9 mouse cellular contexts compared by ENCODE assay signal in the genomic region with DNA sequence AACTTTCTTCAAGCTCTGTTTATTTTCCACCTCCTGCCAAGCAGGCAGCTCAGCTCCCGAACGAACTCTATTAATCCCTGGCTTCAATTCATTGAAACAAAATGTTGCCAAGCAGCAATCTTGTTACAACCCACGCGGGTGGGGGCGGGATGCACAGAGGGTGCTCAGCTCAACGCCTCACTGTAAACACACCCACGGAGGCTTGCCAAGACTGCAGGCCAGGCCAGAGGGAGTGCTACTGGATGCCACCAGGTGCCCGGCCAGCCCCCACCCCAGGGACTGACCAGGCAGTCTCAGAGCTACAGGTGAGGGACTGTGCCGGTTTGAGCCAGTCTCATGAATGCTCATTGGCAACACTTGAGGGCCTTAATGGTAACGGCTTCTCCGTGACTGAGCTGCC. TPM values are rescaled to one million over a fixed set of nuclear protein-coding genes. Genes with fewer than 3 reads are reported as not detected.
A peak's percentile ranks its signal among the peaks of the same experiment; 100 is the strongest.
DNase-seq lines count a peak whose midpoint lies in the region; ATAC-seq and TF ChIP-seq lines count a peak whose summit lies in the region.
"Had no signal": no experiment of that assay in that cellular context is flagged by ENCODE, and none has a peak within 500 bp of the region (broad histone marks: within the 10 kb centered on the region; RNA-seq: fewer than 3 reads in every experiment).

No protein-coding gene starts in this region.

- H3K36me3 ChIP-seq in heart, embryonic 15.5 days: no peaks in the 10 kb centered on the region
- H3K36me3 ChIP-seq in heart, embryonic 10.5 days: no peaks in the 10 kb centered on the region
- no peaks in the 10 kb centered on the region for H3K36me3 ChIP-seq in kidney, postnatal 0 days (ENCODE audit: insufficient read depth, low read length)
- H3K36me3 ChIP-seq in stomach, embryonic 14.5 days (ENCODE audit: control insufficient read depth, insufficient read depth, low read length): no peaks in the 10 kb centered on the region
- H3K36me3 ChIP-seq in heart, embryonic 12.5 days: no peaks in the 10 kb centered on the region
- H3K36me3 ChIP-seq: neural tube, embryonic 12.5 days had no signal

- no peaks in the 10 kb centered on the region for H3K4me1 ChIP-seq in heart, embryonic 15.5 days (replicated peaks)
- H3K4me1 ChIP-seq in heart, embryonic 10.5 days: no peaks in the 10 kb centered on the region
- H3K4me1 ChIP-seq in kidney, postnatal 0 days (replicated peaks; ENCODE audit: insufficient read depth, low read length): no peaks in the 10 kb centered on the region
- no peaks in the 10 kb centered on the region for H3K4me1 ChIP-seq in stomach, embryonic 14.5 days (ENCODE audit: control insufficient read depth, insufficient read depth, low read length)
- no peaks in the 10 kb centered on the region for H3K4me1 ChIP-seq in heart, embryonic 12.5 days (replicated peaks)
- H3K4me1 ChIP-seq: neural tube, embryonic 12.5 days had no signal

- intact Hi-C loops in left cerebral cortex, postnatal 36 days (cut with DNase I): loop anchor here (5.0 kb wide), 1 partner anchor 46 kb away; no protein-coding TSS in a partner anchor

- 57% methylated on average over 11 of the region's 11 CpGs for WGBS in heart, embryonic 15.5 days
- WGBS in heart, embryonic 10.5 days: 69% methylated on average over 11 of the region's 11 CpGs
- WGBS in kidney, postnatal 0 days: 47% methylated on average over 11 of the region's 11 CpGs
- 48% methylated on average over 11 of the region's 11 CpGs for WGBS in stomach, embryonic 14.5 days
- 58% methylated on average over 11 of the region's 11 CpGs for WGBS in heart, embryonic 12.5 days

- H3K27me3 ChIP-seq in heart, embryonic 15.5 days: no peaks in the 10 kb centered on the region
- H3K27me3 ChIP-seq in heart, embryonic 10.5 days (ENCODE audit: insufficient read depth, poor library complexity, severe bottlenecking): peaks cover 9% of the 10 kb centered on the region; the same call in 1 of the 2 replicates
- no peaks in the 10 kb centered on the region for H3K27me3 ChIP-seq in kidney, postnatal 0 days (ENCODE audit: insufficient read depth, low read length)
- H3K27me3 ChIP-seq in stomach, embryonic 14.5 days (ENCODE audit: control insufficient read depth, insufficient read depth, low read length): no peaks in the 10 kb centered on the region
- no peaks in the 10 kb centered on the region for H3K27me3 ChIP-seq in heart, embryonic 12.5 days (replicated peaks)
- H3K27me3 ChIP-seq: neural tube, embryonic 12.5 days had no signal

- TF ChIP-seq CTCF in kidney, postnatal 0 days (IDR thresholded peaks at IDR 0.05; ENCODE audit: low read depth): no peak

- H3K27ac ChIP-seq in heart, embryonic 15.5 days: no peak overlapping the region
- no peak overlapping the region for H3K27ac ChIP-seq in heart, embryonic 10.5 days
- no peak overlapping the region for H3K27ac ChIP-seq in kidney, postnatal 0 days
- no peak overlapping the region for H3K27ac ChIP-seq in stomach, embryonic 14.5 days (ENCODE audit: low read length)
- no peak overlapping the region for H3K27ac ChIP-seq in heart, embryonic 12.5 days (ENCODE audit: poor library complexity, severe bottlenecking)
- H3K27ac ChIP-seq: neural tube, embryonic 12.5 days had no signal

- no peaks in the 10 kb centered on the region for H3K9me3 ChIP-seq in heart, embryonic 15.5 days (replicated peaks)
- H3K9me3 ChIP-seq in heart, embryonic 10.5 days: no peaks in the 10 kb centered on the region
- no peaks in the 10 kb centered on the region for H3K9me3 ChIP-seq in kidney, postnatal 0 days (replicated peaks; ENCODE audit: low read length)
- H3K9me3 ChIP-seq in stomach, embryonic 14.5 days (ENCODE audit: control insufficient read depth, low read depth, low read length): no peaks in the 10 kb centered on the region
- no peaks in the 10 kb centered on the region for H3K9me3 ChIP-seq in heart, embryonic 12.5 days (replicated peaks)
- H3K9me3 ChIP-seq: neural tube, embryonic 12.5 days had no signal

- H3K4me2 ChIP-seq in heart, embryonic 15.5 days: no peak overlapping the region
- no peak overlapping the region for H3K4me2 ChIP-seq in kidney, postnatal 0 days (ENCODE audit: low read length)
- no peak overlapping the region for H3K4me2 ChIP-seq in stomach, embryonic 14.5 days (replicated peaks; ENCODE audit: low read depth, low read length)
- H3K4me2 ChIP-seq in heart, embryonic 12.5 days: no peak overlapping the region
- H3K4me2 ChIP-seq: neural tube, embryonic 12.5 days had no signal

- no peak overlapping the region for H3K9ac ChIP-seq in heart, embryonic 15.5 days
- H3K9ac ChIP-seq in kidney, postnatal 0 days (ENCODE audit: low read depth, low read length): no peak overlapping the region
- no peak overlapping the region for H3K9ac ChIP-seq in stomach, embryonic 14.5 days (replicated peaks; ENCODE audit: low read depth, low read length)
- no peak overlapping the region for H3K9ac ChIP-seq in heart, embryonic 12.5 days
- H3K9ac ChIP-seq: neural tube, embryonic 12.5 days had no signal

- H3K4me3 ChIP-seq in heart, embryonic 15.5 days: no peak overlapping the region
- H3K4me3 ChIP-seq in heart, embryonic 10.5 days: no peak overlapping the region
- no peak overlapping the region for H3K4me3 ChIP-seq in kidney, postnatal 0 days (replicated peaks; ENCODE audit: low read depth, low read length)
- H3K4me3 ChIP-seq in stomach, embryonic 14.5 days (ENCODE audit: low read depth, low read length): no peak overlapping the region
- no peak overlapping the region for H3K4me3 ChIP-seq in heart, embryonic 12.5 days
- H3K4me3 ChIP-seq: neural tube, embryonic 12.5 days had no signal

- no peak for DNase-seq in heart, embryonic 10.5 days (ENCODE audit: low spot score)
- peak; percentile 63 for DNase-seq in cerebellum, postnatal 14 days
- no peak for DNase-seq in kidney, postnatal 0 days (ENCODE audit: low spot score)
- peak; percentile 77 to 80 for DNase-seq in left cerebral cortex, postnatal 36 days (ENCODE audit: low spot score in 2 of 2)
- no peak for DNase-seq in liver

- 0 out of 2 replicates have a peak, but pooled peaks have one; percentile 10 for ATAC-seq in heart, embryonic 15.5 days (replicated peaks; ENCODE audit: insufficient number of reproducible peaks, insufficient read depth, low FRiP score, low read depth)
- peak; percentile 79 for ATAC-seq in kidney, postnatal 0 days (replicated peaks; ENCODE audit: low FRiP score, low read depth)
- peak; percentile 37; the same call in 1 of the 2 replicates for ATAC-seq in stomach, embryonic 14.5 days (ENCODE audit: insufficient number of reproducible peaks, insufficient read depth, low FRiP score, low read depth)
- ATAC-seq in heart, embryonic 12.5 days (ENCODE audit: insufficient number of reproducible peaks, low FRiP score): no peak

RNA-seq across cellular contexts. Expression of gene Atp2b2, which starts 50.9 kb away (rescaled TPM):
- polyA plus RNA-seq in heart, embryonic 15.5 days (2015; fragmentation: Nextera tagmentation; extraction: Ambion mirVana): 0.09 and 0.36 TPM in 2 replicates
- 0.06 and 0.18 TPM in 2 replicates for polyA plus RNA-seq in heart, embryonic 10.5 days (2016; fragmentation: Nextera tagmentation; extraction: Ambion mirVana)
- polyA plus RNA-seq in kidney, postnatal 0 days (2015; fragmentation: Nextera tagmentation; extraction: Ambion mirVana): 0.12 and 0.13 TPM in 2 replicates
- total RNA-seq in left cerebral cortex, postnatal 36 days (2021): 100 to 1,000 TPM; 722 to 790 TPM
- polyA plus RNA-seq in stomach, embryonic 14.5 days (2014; fragmentation: Nextera tagmentation; extraction: Ambion mirVana): 2.1 and 2.4 TPM in 2 replicates
- 0.03 and 0.10 TPM in 2 replicates for polyA plus RNA-seq in heart, embryonic 12.5 days (2016; fragmentation: Nextera tagmentation; extraction: Ambion mirVana)

Comparison
In these comparisons a context has a peak if more than half of its experiments do, and no peak if none do; other contexts are left out.
1. DNase-seq: peak in cerebellum, postnatal 14 days (2 of 2) and left cerebral cortex, postnatal 36 days (2 of 2); none in heart, embryonic 10.5 days (single experiment), kidney, postnatal 0 days (single experiment) and liver (single experiment).